Mouse (Mus musculus): ENCODE results near the gene Dcaf6.

GRCm38 (mm10) chr1:165321393-165321861 lies 138.8 kb downstream of the Dcaf6 start:
- TF ChIP-seq CTCF (IDR thresholded peaks at IDR 0.05; ENCODE audit: insufficient read depth, low read depth, low read length) (no peak), POLR2A (IDR thresholded peaks at IDR 0.05; ENCODE audit: insufficient read depth, low read depth, low read length) (no peak)
